Mouse (Mus musculus): Measurements from ENCODE around the gene Ywhag.

DNA sequence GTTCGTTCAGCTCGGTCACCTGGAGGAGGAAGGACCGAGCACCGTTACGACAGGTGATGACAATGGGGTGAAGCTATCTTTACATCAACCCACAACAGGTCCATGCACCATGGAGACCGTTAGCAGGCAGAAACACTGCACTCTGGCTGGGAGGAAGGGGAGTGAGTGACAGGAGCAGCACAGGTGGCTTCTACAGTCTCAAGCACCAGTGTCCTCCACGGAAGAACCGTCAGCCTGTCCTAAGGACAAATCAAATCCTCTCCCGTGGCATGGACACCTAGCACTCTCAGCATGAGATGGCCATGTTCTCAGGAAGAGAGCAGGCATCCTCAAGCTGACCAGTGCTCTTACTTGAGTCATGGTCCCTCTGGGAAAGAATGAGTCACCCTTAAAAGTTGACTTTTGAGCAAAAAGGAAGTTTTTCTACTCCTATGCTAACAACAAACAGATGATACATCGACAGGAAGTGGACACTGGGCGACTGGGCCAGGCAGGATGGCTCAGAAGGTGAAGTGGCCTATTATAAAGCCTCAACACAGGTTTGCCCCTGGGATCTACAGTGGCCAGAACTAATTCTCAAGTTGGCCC lies 22.7 kb downstream of the Ywhag start:
- TF ChIP-seq GATA1 (IDR thresholded peaks at IDR 0.05; ENCODE audit: borderline replicate concordance, low read length) (no peak), FLI1 (IDR thresholded peaks at IDR 0.05; ENCODE audit: low read length) (no peak)
